Mouse (Mus musculus) lung, embryonic 16.5 days (tissue): ENCODE data around the gene Klhl1. TPM values are rescaled to one million over a fixed set of nuclear protein-coding genes. Genes with fewer than 3 reads are reported as not detected.

Experiments used
- ATAC-seq: fragments of 200-750 bp; cut with Nextera tagmentation; 2 replicates; pipeline ENCODE4 v1.8.0; 2017; ENCODE audit warnings: low read depth, mild to moderate bottlenecking, moderate library complexity
- H3K27ac ChIP-seq: fragments of 300-500 bp; sonication (generic); 2 replicates; pipeline ENCODE4 v1.5.1; 2014; ENCODE audit warnings: mild to moderate bottlenecking, control low read depth, low read length
- H3K27me3 ChIP-seq: fragments of 300-500 bp; sonication (generic); 2 replicates; pipeline ENCODE4 v1.6.1; 2014; ENCODE audit warnings: low read depth, low read length, mixed read lengths; ENCODE audit not compliant: control insufficient read depth, insufficient read depth
- H3K36me3 ChIP-seq: fragments of 300-500 bp; sonication (generic); 2 replicates; pipeline ENCODE4 v1.6.1; 2014; ENCODE audit warnings: low read length; ENCODE audit not compliant: control insufficient read depth, insufficient read depth
- H3K4me1 ChIP-seq: fragments of 300-500 bp; sonication (generic); replicated peaks from 2 replicates; pipeline ENCODE4 v1.6.1; 2014; ENCODE audit warnings: low read length, mixed read lengths; ENCODE audit not compliant: control insufficient read depth, insufficient read depth
- H3K4me2 ChIP-seq: fragments of 300-500 bp; sonication (generic); 2 replicates; pipeline ENCODE4 v1.6.1; 2014; ENCODE audit warnings: low read depth, low read length, control low read depth
- H3K4me3 ChIP-seq: fragments of 300-500 bp; sonication (generic); 2 replicates; pipeline ENCODE4 v1.5.1; 2014; ENCODE audit warnings: mild to moderate bottlenecking, low read length, control low read depth
- H3K9ac ChIP-seq: fragments of 300-500 bp; sonication (generic); 2 replicates; pipeline ENCODE4 v1.6.1; 2014; ENCODE audit warnings: low read length, control low read depth
- H3K9me3 ChIP-seq: fragments of 300-500 bp; sonication (generic); 2 replicates; pipeline ENCODE4 v1.6.1; 2016; ENCODE audit warnings: low read length; ENCODE audit not compliant: control insufficient read depth
- WGBS: fragments of 180-500 bp; shearing (Covaris S2); extraction: QIAGEN DNeasy Blood & Tissue Kit; methylation state at CpG from one replicate; pipeline ENCODE4 v1.1.7; 2014; 5-methylcytosine and 5-hydroxymethylcytosine counted together
- polyA plus RNA-seq: library from polyadenylated mRNA; unstranded; fragments of >200 nt; fragmentation: Nextera tagmentation; extraction: Ambion mirVana; gene quantifications from 2 replicates; pipeline ENCODE4 v1.2.1, GENCODE M21; 2015

Gene Klhl1
- polyA plus RNA-seq, 1 experiment from 2014 or later: not detected

GRCm38 (mm10) chr14:96065884-96066283, 453.0 kb downstream of the Klhl1 start:
- WGBS: 57% methylated on average over 3 of the region's 3 CpGs
- ATAC-seq: no peak
- Histone ChIP-seq H3K4me3 (no peak overlapping the region), H3K9ac (no peak overlapping the region), H3K27me3 (no peaks in the 10 kb centered on the region), H3K36me3 (no peaks in the 10 kb centered on the region), H3K27ac (no peak overlapping the region), H3K4me2 (no peak overlapping the region), H3K9me3 (no peaks in the 10 kb centered on the region), H3K4me1 (no peaks in the 10 kb centered on the region)
